Mouse (Mus musculus) lung, postnatal 36 days (tissue): ENCODE measurements around the gene Mtmr10.

ENCODE experiments used
- DNase-seq: peaks from one replicate; pipeline ENCODE4 v3.0.0; 2022; ENCODE audit warnings: mixed read lengths

Mtmr10 gene

DNA sequence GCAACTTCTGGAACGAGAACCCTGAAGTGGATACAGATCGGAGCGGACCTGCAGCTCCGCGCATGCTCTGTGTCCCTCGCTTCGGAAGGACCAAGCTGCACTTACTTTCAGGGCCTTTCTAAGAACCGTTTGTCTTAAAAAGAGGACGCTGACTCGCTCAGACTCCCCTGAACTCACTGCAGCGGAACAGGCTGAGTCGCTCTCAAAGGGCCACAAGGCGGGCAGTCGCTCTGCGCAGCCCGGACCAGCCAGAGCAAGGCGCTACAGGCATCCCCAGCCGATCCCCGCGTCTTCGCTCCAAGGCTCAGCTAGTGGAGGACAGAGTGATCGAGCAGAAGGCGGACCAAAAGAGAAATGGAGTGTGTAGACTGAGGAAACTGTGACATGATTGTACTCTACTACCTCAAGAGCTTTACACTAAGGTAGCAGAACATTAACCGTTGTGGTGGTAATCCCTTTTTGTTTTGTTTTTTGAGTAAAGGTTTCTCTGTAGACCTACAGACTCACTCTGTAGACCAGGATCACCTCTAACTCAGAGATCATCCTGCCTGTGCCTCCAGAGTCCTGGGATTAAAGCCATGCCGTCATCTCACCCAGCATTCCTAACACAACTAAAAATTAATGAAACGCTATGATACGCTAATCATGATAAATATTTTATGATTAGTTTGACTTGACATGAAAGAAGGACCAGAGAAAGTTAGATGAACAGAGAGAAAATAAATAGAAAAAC lies 86.5 kb downstream of the Mtmr10 start, which contains the start of gene Fan1:
Fan1 (minus strand) TSS at position 266 of the 733 bp plus-strand sequence.
- peak; percentile 90 for DNase-seq
